Mouse (Mus musculus) neural tube, embryonic 11.5 days (tissue): ENCODE results near the gene Thada. TPM values are rescaled to one million over a fixed set of nuclear protein-coding genes. Genes with fewer than 3 reads are reported as not detected.

Source experiments
- ATAC-seq: fragments of 200-750 bp; cut with Nextera tagmentation; 2 replicates; pipeline ENCODE4 v1.8.0; 2017; ENCODE audit warnings: moderate number of reproducible peaks, mild to moderate bottlenecking, moderate TSS enrichment, moderate library complexity; ENCODE audit not compliant: insufficient read depth, low FRiP score, low TSS enrichment
- DNase-seq: peaks from one replicate; pipeline ENCODE4 v3.0.0-alpha.2; 2015; ENCODE audit warnings: low spot score
- H3K27ac ChIP-seq: fragments of 300-500 bp; sonication (generic); 2 replicates; pipeline ENCODE4 v1.5.1; 2014; ENCODE audit warnings: low read depth, mild to moderate bottlenecking, low read length
- H3K27me3 ChIP-seq: fragments of 300-500 bp; sonication (generic); 2 replicates; pipeline ENCODE4 v1.6.1; 2014; ENCODE audit warnings: mild to moderate bottlenecking, low read length, mixed read lengths; ENCODE audit not compliant: control insufficient read depth, insufficient read depth
- H3K36me3 ChIP-seq: fragments of 300-500 bp; sonication (generic); 2 replicates; pipeline ENCODE4 v1.6.1; 2014; ENCODE audit warnings: mild to moderate bottlenecking, low read length, moderate library complexity, mixed read lengths; ENCODE audit not compliant: control insufficient read depth, insufficient read depth
- H3K4me1 ChIP-seq: fragments of 300-500 bp; sonication (generic); 2 replicates; pipeline ENCODE4 v1.6.1; 2014; ENCODE audit warnings: low read length, mixed read lengths; ENCODE audit not compliant: control insufficient read depth, insufficient read depth
- H3K4me2 ChIP-seq: fragments of 300-500 bp; sonication (generic); 2 replicates; pipeline ENCODE4 v1.6.1; 2014; ENCODE audit warnings: low read depth, mild to moderate bottlenecking, moderate library complexity
- H3K4me3 ChIP-seq: fragments of 300-500 bp; sonication (generic); 2 replicates; pipeline ENCODE4 v1.5.1; 2014; ENCODE audit warnings: low read depth, low read length
- H3K9ac ChIP-seq: fragments of 300-500 bp; sonication (generic); 2 replicates; pipeline ENCODE4 v1.6.1; 2014; ENCODE audit warnings: mild to moderate bottlenecking, low read length
- H3K9me3 ChIP-seq: fragments of 300-500 bp; sonication (generic); 2 replicates; pipeline ENCODE4 v1.6.1; 2016; ENCODE audit warnings: low read length; ENCODE audit not compliant: control insufficient read depth
- WGBS: fragments of 180-500 bp; shearing (Covaris S2); extraction: QIAGEN DNeasy Blood & Tissue Kit; methylation state at CpG from one replicate; pipeline ENCODE4 v1.1.7; 2014; 5-methylcytosine and 5-hydroxymethylcytosine counted together
- polyA plus RNA-seq: library from polyadenylated mRNA; unstranded; fragments of >200 nt; fragmentation: Nextera tagmentation; extraction: Ambion mirVana; gene quantifications from 2 replicates; pipeline ENCODE4 v1.2.1, GENCODE M21; 2014

Thada gene
- polyA plus RNA-seq, 1 experiment from 2014 or later = 10.0 TPM

DNA sequence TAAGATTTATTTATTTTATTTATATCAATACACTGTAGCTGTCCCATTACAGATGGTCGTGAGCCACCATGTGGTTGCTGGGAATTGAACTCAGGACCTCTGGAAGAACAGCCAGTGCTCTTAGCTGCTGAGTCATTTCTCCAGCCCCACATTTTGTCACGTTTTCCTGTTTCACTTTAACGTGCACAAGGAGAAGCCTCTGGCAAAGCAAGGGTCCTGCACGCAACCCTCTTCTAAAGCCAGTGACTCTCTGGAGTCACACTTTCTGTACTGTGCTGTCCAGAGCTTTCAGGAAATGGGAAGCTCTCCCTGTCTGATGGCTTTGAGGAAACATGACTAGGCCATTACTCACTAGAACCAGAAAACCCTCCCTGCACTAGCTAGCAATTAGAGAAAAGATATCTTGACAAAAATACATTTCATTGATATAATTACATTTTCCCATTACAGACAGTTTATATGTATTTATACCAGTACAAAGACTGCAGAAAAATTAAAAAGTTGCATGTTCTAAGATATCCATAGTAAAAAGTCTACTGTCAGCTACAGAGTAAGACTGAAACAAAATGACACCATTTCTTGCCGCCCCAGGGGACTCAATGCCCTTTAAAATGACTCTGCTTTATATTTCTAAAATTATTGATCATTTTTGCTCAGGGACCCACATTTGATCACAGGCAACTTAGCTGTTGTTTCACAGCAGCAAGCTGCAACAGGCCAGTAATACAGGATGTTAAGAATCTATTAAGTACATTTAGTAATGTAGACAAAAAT is 131.6 kb downstream of the Thada start:
- H3K9me3 ChIP-seq = no peaks in the 10 kb centered on the region
- H3K27me3 ChIP-seq = no peaks in the 10 kb centered on the region
- H3K4me2 ChIP-seq = no peak overlapping the region
- H3K9ac ChIP-seq = no peak overlapping the region
- WGBS = 86% methylated on average over 5 of the region's 5 CpGs
- no peaks in the 10 kb centered on the region; the same call in 1 of the 2 replicates for H3K36me3 ChIP-seq
- H3K27ac ChIP-seq = no peak overlapping the region
- ATAC-seq = no peak
- H3K4me3 ChIP-seq = no peak overlapping the region
- no peak for DNase-seq
- H3K4me1 ChIP-seq = peaks cover 5% of the 10 kb centered on the region; the same call in 1 of the 2 replicates

DNA sequence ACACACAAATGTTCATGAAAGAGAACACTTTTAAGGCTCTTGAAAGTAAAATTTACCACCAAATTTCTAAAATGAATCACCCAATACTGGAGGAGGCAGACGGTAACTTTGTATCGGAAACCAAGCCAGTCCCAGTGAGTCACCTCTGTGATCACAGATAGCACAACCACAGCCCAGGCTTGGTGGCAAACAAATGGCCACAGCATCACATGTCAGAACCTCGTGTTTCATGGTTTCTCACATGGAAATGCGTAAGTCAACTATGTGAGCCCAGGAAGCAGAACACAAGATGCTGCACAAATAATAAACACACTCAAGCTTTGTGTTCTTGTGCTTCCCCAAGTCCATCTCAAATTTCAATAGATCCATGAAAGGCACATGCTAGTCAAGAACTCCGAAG is 133.1 kb downstream of the Thada start:
- no peak overlapping the region for H3K27ac ChIP-seq
- no peak overlapping the region for H3K4me3 ChIP-seq
- no peak overlapping the region for H3K4me2 ChIP-seq
- H3K4me1 ChIP-seq = peaks cover 5% of the 10 kb centered on the region; the same call in 1 of the 2 replicates
- H3K27me3 ChIP-seq = no peaks in the 10 kb centered on the region
- ATAC-seq (no peak), DNase-seq (no peak)
- no peak overlapping the region for H3K9ac ChIP-seq
- no peaks in the 10 kb centered on the region for H3K9me3 ChIP-seq
- 89% methylated on average over 5 of the region's 5 CpGs for WGBS
- no peaks in the 10 kb centered on the region; the same call in 1 of the 2 replicates for H3K36me3 ChIP-seq

DNA sequence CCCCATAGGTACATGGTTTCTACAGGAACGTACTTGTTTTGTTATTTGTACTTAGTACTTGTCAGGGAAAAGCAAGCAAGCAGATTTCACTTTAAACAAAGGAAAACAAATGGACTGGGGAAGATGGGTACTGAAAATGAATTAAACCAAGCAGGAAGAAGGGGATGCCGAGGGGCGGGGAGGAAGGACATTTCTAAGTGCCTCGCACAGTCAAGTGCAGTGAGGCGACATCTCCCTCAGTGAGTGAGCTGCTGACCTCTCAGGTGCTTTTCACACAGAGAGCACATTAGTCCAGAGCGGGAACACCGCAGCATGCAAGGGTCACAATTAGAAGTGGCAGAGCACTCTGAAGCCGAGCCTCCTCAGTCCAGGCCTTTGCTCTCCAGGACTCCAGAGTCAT is 135.0 kb downstream of the Thada start:
- H3K4me3 ChIP-seq = no peak overlapping the region

DNA sequence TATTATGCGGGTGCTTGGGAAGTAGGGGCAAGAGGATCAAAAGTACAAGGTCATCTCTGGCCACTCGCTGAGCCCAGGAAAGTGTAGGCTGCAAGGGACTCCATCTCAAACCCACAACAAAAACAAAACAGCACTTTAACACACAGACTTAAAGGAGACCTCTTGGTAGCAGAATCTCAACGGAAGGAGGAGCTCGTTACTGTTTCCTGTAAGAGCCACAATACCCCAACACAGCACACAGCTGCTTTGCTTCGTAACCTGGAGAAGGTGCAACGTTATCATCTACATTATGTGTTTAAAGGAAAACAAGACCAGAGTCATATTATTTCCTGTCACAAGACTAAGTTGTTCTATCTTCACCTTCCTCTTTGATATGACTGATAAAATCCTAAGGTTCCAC is 135.5 kb downstream of the Thada start:
- Histone ChIP-seq H3K9me3 (no peaks in the 10 kb centered on the region), H3K9ac (no peak overlapping the region), H3K27ac (no peak overlapping the region), H3K4me3 (no peak overlapping the region), H3K4me1 (peaks cover 5% of the 10 kb centered on the region; the same call in 1 of the 2 replicates), H3K4me2 (no peak overlapping the region), H3K27me3 (no peaks in the 10 kb centered on the region), H3K36me3 (no peaks in the 10 kb centered on the region; the same call in 1 of the 2 replicates)
- 92% methylated on average over 6 of the region's 6 CpGs for WGBS
- ATAC-seq = no peak
- DNase-seq = no peak

More for the DNA sequence above, 135.0 kb downstream of the Thada start:
- Histone ChIP-seq H3K27ac (no peak overlapping the region), H3K36me3 (no peaks in the 10 kb centered on the region; the same call in 1 of the 2 replicates), H3K9ac (no peak overlapping the region), H3K27me3 (no peaks in the 10 kb centered on the region), H3K4me2 (no peak overlapping the region), H3K4me1 (peaks cover 5% of the 10 kb centered on the region; the same call in 1 of the 2 replicates), H3K9me3 (no peaks in the 10 kb centered on the region)
- 78% methylated on average over 8 of the region's 8 CpGs for WGBS
- ATAC-seq (no peak), DNase-seq (no peak)

DNA sequence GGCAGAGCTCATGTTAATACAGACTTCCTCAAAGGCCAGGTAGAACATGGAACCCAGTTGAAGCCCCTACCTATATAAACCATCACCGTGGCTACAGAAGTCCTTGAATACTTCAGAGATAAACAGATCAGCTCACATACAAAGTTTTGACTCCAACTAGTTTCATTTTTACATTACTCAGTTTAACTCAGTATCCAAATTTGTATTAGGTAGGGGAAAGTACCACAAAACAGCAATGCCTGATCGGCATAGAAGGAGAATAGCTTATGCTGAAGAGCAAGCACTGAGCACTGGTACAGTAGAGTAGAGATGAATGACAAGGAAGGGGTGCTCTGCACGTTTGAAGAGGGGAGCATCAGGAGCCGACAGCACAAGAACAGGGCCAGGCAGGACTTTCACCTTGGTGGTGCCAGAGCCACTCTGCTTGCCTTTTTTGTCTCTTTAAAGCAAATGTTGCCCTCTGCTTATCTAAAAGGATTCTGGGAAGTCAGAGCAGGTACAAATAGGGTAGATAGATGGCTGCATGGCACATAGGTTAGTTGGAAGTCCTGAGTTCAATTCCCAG is 136.0 kb downstream of the Thada start:
- H3K36me3 ChIP-seq = no peaks in the 10 kb centered on the region; the same call in 1 of the 2 replicates
- 91% methylated on average over 4 of the region's 4 CpGs for WGBS
- no peak for DNase-seq
- no peak overlapping the region for H3K4me3 ChIP-seq
- no peaks in the 10 kb centered on the region for H3K27me3 ChIP-seq
- no peaks in the 10 kb centered on the region for H3K9me3 ChIP-seq
- H3K27ac ChIP-seq = no peak overlapping the region
- H3K4me1 ChIP-seq = peaks cover 5% of the 10 kb centered on the region; the same call in 1 of the 2 replicates
- no peak overlapping the region for H3K4me2 ChIP-seq
- no peak for ATAC-seq
- no peak overlapping the region for H3K9ac ChIP-seq

DNA sequence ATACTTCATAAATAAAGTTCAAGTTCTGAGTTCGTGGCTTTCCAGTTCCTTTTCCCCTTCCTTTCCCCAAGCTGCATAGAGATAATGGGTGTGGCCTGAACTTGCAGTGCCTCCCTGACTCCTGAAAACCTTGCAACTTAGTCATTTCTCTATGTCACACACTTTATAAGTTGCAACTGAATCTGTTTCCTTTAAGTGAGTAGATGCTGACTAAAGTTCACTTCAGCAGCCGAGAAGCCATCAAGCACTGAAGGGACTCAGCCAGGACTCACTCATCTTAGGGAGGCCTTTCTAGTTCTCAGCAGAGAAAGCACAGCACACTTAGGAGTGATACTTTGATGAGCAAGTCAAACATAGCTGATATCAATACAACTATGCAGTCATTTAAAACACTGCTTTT is 137.5 kb downstream of the Thada start:
- Histone ChIP-seq H3K4me3 (no peak overlapping the region), H3K4me1 (peaks cover 8% of the 10 kb centered on the region; the same call in 1 of the 2 replicates), H3K4me2 (no peak overlapping the region), H3K9ac (no peak overlapping the region), H3K36me3 (no peaks in the 10 kb centered on the region; the same call in 1 of the 2 replicates), H3K27me3 (no peaks in the 10 kb centered on the region), H3K9me3 (no peaks in the 10 kb centered on the region), H3K27ac (no peak overlapping the region)
- WGBS = 76% methylated on average over 2 of the region's 2 CpGs
- no peak for ATAC-seq
- DNase-seq = no peak

DNA sequence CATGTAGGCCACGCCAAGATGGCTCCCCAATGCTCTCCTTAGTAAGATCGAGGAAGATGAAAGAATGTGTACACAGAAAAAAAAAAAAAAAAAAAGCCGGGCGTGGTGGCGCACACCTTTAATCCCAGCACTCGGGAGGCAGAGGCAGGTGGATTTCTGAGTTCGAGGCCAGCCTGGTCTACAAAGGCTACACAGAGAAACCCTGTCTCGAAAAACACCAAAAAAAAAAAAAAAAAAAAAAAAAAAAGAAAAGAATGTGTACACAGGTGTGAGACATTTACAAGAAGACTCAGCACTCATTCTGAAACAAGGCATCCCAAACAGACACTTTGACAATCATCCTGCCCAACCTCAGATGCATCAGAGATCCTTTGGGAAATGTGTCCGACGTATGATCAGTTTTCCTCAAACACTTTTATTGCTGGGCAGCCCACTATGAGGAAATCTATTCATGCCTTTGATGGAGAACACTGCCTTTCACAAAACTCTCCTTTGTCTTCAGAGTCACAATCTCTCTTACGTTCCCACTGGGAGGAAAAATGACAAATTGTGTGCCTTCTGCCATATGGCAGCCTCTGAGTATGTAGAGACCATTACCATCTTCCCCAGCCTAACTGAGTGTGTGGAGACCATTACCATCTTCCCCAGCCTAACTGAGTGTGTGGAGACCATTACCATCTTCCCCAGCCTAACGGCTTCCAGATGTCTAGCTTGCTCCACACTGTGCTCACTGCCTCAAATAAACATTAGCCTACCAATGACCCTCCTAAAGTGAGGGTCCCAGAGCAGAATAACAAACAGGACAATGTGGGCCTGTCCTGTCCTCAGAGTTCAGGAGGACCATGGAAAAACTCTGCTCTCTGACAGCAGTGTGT is 138.7 kb downstream of the Thada start:
- WGBS = 56% methylated on average over 10 of the region's 12 CpGs
- ATAC-seq = no peak
- H3K4me3 ChIP-seq = no peak overlapping the region
- peak; percentile 39 for DNase-seq
- peaks cover 8% of the 10 kb centered on the region; the same call in 1 of the 2 replicates for H3K4me1 ChIP-seq
- no peaks in the 10 kb centered on the region for H3K27me3 ChIP-seq
- no peak overlapping the region for H3K9ac ChIP-seq
- H3K27ac ChIP-seq = no peak overlapping the region; the same call in 1 of the 2 replicates
- H3K4me2 ChIP-seq = no peak overlapping the region
- H3K36me3 ChIP-seq = no peaks in the 10 kb centered on the region; the same call in 1 of the 2 replicates
- no peaks in the 10 kb centered on the region for H3K9me3 ChIP-seq

DNA sequence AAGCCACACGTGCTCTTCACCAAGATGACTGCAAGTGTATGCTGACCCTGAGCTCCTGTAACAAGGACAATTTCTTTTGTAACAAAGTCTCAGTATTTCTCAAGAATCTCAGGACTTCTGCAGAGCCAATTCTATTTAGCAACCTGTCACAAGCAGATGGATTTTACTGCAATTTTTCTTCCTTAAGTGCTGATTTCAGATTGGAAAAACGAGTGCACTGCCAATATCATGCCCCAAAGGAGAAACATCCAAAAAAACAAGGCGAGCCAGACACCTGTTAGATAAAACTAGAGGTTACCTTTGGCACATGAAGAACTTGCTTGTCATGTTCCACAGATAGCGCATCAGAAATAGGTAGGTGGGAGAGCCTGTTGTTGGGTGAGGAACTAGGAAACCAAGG is 143.8 kb downstream of the Thada start:
- no peaks in the 10 kb centered on the region for H3K27me3 ChIP-seq
- no peaks in the 10 kb centered on the region for H3K36me3 ChIP-seq
- H3K4me2 ChIP-seq = no peak overlapping the region
- 89% methylated on average over 4 of the region's 4 CpGs for WGBS
- H3K27ac ChIP-seq = no peak overlapping the region
- no peak overlapping the region for H3K9ac ChIP-seq
- DNase-seq (no peak), ATAC-seq (no peak)
- no peaks in the 10 kb centered on the region for H3K9me3 ChIP-seq
- H3K4me3 ChIP-seq = no peak overlapping the region
- H3K4me1 ChIP-seq = peaks cover 4% of the 10 kb centered on the region; the same call in 1 of the 2 replicates
